Mouse (Mus musculus): ENCODE measurements around the gene Abhd11. TPM values are rescaled to one million over a fixed set of nuclear protein-coding genes. Genes with fewer than 3 reads are reported as not detected.
"Not testable (repeated sequence)": the region's sequence is repeated elsewhere in the genome, so short reads cannot be mapped to it uniquely, and the experiment has no call there.

Gene Abhd11
- total RNA-seq, 2 experiments from 2014 or later, result 55.0 to 59.6 TPM

- DNase-seq, result peak; percentile 48
Observed at GRCm38 (mm10) chr5:135024665-135025224, 15.8 kb downstream of the Abhd11 start.

DNA sequence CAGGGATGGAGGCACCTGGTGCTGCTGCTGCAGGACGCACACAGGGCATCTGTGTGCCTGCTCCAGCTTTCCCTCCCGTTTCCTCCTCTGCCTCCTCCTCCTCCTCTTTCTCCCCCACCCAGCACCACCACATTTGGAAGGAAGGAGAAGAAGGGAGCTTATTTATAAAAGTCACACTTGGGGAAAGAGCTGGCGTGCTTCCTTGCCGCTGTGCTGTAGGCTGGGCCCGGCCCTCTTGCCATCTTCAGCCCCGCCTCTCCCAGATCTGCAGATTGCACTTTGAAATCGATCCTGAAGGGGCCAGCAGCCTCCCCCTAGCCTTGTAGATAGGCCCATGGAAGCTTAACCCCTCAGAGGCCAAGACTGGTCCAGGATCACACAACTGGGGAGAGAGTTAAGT, 16.9 kb downstream of the Abhd11 start:
- DNase-seq, result no peak

GRCm38 (mm10) chr5:135029007-135029854, 20.3 kb downstream of the Abhd11 start:
- DNase-seq, result peak; percentile 76

DNA sequence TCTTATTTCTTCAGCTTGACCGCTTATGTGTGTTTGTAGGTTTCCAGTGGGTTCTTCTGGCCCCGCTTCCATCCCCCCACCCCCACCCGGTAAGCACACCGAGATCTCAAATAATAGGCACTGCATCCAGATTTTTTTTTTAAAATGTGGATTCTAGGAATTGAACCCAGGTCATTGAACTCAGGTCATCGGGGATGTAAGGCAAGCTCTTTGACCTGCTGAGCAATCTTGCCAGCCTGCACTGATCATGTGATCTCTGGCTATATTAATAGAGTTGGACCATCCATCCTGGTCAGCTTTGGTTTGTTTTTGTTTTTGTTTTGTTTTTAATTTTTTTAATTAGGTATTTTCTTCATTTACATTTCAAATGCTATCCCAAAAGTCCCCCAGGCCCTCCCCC, 23.6 kb downstream of the Abhd11 start:
- no peak for DNase-seq

DNA sequence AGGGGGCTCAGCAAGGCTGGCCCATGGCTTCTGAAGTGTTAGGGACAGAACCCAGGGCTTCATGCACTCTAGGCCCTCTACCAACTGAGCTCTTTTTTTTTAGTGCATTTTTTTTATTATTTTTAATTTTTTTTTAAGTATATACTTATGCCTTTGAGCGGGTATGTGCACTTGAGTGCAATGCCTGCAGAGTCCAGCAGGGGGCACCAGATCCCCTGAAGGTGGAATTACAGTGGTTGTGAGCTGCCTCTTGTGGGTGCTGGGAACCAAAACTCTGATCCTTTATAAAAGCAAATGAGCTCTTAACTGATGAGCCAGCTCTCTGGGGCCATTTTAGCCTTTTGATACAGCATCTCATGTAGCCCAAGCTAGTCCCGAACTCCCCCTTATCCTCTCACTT, 25.6 kb downstream of the Abhd11 start:
- DNase-seq, result no peak

DNA sequence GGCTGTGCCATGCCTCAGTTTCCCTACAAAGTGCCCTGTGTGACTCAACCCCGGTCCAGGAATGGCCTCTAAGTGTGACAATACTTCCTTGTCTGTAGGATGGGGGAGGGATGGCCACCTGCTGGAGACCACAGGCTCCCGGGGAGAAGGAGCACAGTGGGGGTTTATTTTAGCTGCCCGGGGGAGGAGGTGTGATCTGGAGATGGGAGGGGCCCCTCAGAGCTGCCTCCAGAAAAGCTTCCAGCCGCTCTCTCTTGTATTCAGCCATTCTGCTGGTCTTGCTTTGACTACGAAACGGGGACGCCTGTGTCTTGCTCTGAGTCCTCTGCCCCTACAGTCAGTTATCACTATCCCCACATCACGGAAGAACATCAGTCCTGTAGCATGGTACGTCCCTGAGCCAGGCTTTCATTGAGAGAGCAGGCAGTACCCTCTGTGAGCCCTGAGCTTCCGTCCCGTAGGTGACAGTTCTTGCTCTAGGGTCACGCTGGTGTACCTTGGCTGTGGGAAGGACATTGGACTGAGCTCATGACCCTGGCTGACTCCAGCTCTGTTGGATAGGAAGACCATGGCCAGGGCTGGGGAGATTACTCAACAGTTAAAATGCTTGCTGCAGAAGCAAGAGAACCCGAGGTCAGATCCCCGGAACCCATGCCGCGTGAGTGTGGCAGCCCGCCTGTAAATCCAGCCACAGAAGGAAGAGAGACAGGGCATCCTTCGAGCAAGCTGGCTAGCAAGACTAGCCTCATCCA, 26.8 kb downstream of the Abhd11 start:
- no peak for DNase-seq

DNA sequence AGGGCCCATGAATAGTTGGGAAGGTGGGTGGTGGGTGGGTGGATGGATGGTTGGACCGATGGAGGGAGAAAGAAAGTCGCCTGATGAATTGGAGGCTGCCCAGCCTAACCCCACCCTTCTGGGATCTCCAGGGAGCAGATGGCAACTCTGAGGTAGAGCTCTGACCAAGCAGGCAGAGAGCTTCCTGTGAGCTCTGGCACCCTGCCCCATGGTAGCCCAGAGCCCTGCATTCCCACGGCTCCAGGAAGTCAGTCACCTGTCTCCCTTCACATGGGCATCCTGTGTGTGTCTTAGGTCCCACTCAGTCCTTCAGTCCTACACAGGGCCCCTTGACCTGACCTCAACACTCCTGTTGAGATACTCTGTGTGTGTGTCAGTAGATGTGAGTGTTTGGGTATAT, 29.0 kb downstream of the Abhd11 start:
- DNase-seq, result no peak

GRCm38 (mm10) chr5:135039541-135039940, 30.6 kb downstream of the Abhd11 start:
- DNase-seq, result no peak

- no peak for DNase-seq
Observed at GRCm38 (mm10) chr5:135040059-135040458, 31.1 kb downstream of the Abhd11 start.

DNA sequence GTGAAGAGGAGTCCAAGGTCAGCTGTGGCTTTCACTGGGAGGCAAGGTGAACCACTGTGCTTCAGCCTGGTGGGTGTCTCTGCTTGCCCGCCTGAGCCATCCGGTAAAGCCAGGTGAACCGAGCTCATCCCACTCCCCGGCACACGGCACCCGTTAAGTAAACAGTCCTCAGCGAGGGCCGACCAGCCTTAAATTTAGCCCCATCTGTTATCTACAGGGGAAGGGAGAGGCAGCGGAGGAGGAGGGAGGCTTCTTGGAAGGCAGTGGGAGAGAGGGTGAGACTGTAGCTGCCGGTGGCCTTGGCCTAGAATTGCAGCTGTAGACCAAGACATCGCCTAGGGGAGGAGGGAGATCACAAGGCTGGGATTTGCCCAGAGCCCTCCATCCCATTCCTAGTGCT, 31.8 kb downstream of the Abhd11 start:
- no peak for DNase-seq

GRCm38 (mm10) chr5:135042105-135042788, 33.3 kb downstream of the Abhd11 start:
- DNase-seq, result no peak

GRCm38 (mm10) chr5:135044575-135044974, 35.6 kb downstream of the Abhd11 start:
- DNase-seq, result no peak

- no peak for DNase-seq
Observed at GRCm38 (mm10) chr5:135048539-135048938, 39.6 kb downstream of the Abhd11 start.

GRCm38 (mm10) chr5:135049268-135049667, 40.3 kb downstream of the Abhd11 start:
- DNase-seq, result not testable (repeated sequence)

- no peak for DNase-seq
Observed at GRCm38 (mm10) chr5:135053356-135053755, 44.4 kb downstream of the Abhd11 start.

Other genes starting within 250 kb of the Abhd11 start
- gene Tmem270, start 102.4 kb upstream of the Abhd11 start, total RNA-seq (2021), result not detected
- gene Cldn13, start 93.6 kb upstream of the Abhd11 start, total RNA-seq (2021), result not detected
- 1 to 10 TPM; 6.2 to 7.1 TPM for gene Mettl27, start 76.8 kb upstream of the Abhd11 start, total RNA-seq (2021)
- gene Cldn4, start 62.2 kb upstream of the Abhd11 start, total RNA-seq (2021), result under 1 TPM in 1 of 2 experiments, not detected in 1; 0.14 TPM
- gene Cldn3, start 22.9 kb upstream of the Abhd11 start, total RNA-seq (2021), result under 1 TPM; 0.71 to 0.77 TPM
- gene Stx1a, start 14.3 kb downstream of the Abhd11 start, total RNA-seq (2021), result 1 to 10 TPM; 5.6 to 6.0 TPM
- 10 to 100 TPM; 24.8 to 26.6 TPM for gene Dnajc30, start 55.0 kb downstream of the Abhd11 start, total RNA-seq (2021)
- 10 to 100 TPM; 28.5 to 37.0 TPM for gene Bud23, start 55.8 kb downstream of the Abhd11 start, total RNA-seq (2021)
- gene Vps37d, start 69.1 kb downstream of the Abhd11 start, total RNA-seq (2021), result 1 to 10 TPM; 2.8 to 2.9 TPM
- gene Mlxipl, start 80.7 kb downstream of the Abhd11 start, total RNA-seq (2021), result 1 to 10 TPM; 8.4 to 9.6 TPM
- gene Tbl2, start 140.5 kb downstream of the Abhd11 start, total RNA-seq (2021), result 10 to 100 TPM; 15.8 to 18.4 TPM
- gene Bcl7b, start 159.1 kb downstream of the Abhd11 start, total RNA-seq (2021), result 10 to 100 TPM; 31.1 to 31.9 TPM
- gene Baz1b, start 178.1 kb downstream of the Abhd11 start, total RNA-seq (2021), result 10 to 100 TPM; 53.9 to 54.3 TPM
- gene Fzd9, start 242.1 kb downstream of the Abhd11 start, total RNA-seq (2021), result 1 to 10 TPM; 1.2 to 1.7 TPM

Measured in heart, postnatal 4 days (tissue).